Mouse (Mus musculus): ENCODE results near the gene Olfr1204.

GRCm38 (mm10) chr2:88838477-88838876 is 10.6 kb upstream of the Olfr1204 start:
- TF ChIP-seq CTCF (IDR thresholded peaks at IDR 0.05; ENCODE audit: borderline replicate concordance, insufficient read depth, low read depth, low read length) = no peak
- no peak for TF ChIP-seq POLR2A (IDR thresholded peaks at IDR 0.05; ENCODE audit: borderline replicate concordance, insufficient read depth, low read length)

Measured in cerebellum, adult 2 months (tissue).